Comparison of ENCODE assay signal across 14 mouse cellular contexts in the genomic region with DNA sequence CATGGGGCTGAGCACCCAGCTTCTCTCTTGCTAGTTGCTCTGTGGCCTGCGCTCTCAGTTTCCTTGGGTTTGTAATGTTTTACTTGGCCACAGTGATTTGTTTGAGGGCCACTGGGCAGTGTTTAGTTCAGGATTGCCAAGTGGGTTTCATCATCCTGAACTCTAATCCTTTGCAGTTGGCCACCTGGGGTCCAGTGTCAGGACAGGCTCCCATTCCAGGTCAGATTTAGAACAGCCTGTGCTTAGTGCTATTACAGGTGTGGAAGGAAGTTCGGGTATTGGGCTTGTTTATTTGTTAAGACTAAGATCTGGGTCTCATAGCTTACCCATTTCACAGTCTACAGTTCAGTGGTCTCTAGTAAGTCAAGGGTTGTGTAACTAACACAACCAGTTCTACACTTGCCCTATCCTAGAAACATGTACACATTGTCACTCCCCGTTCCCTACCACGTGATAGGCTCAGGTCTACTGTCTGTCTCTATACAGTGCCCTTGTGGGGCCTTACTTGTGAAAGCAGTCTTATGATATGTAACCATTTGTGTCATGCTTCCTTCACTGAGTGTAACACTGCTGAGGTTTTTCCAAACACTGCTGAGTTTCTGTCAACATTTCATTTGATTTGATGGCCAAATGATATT.
DNase-seq lines count a peak whose midpoint lies in the region; ATAC-seq lines count a peak whose summit lies in the region.
"Had no signal": no experiment of that assay in that cellular context is flagged by ENCODE, and none has a peak within 500 bp of the region (broad histone marks: within the 10 kb centered on the region; RNA-seq: fewer than 3 reads in every experiment).

No protein-coding gene starts in this region.

- 96% methylated on average over 4 of the region's 4 CpGs for WGBS in kidney, embryonic 16.5 days
- 61% methylated on average over 4 of the region's 4 CpGs for WGBS in liver, embryonic 16.5 days (ENCODE audit: insufficient replicate concordance)

- H3K4me2 ChIP-seq in kidney, embryonic 16.5 days (replicated peaks; ENCODE audit: low read depth, low read length) = no peak overlapping the region
- H3K4me2 ChIP-seq in liver, embryonic 16.5 days (ENCODE audit: low read depth, low read length) = no peak overlapping the region

- no peak overlapping the region for H3K4me3 ChIP-seq in kidney, embryonic 16.5 days (ENCODE audit: low read length)
- no peak overlapping the region for H3K4me3 ChIP-seq in liver, embryonic 16.5 days (ENCODE audit: low read depth, low read length)
- H3K4me3 ChIP-seq: erythroblast, embryonic 14.5 days had no signal

- H3K36me3 ChIP-seq in kidney, embryonic 16.5 days (ENCODE audit: insufficient read depth, low read length) = no peaks in the 10 kb centered on the region
- H3K36me3 ChIP-seq in liver, embryonic 16.5 days (ENCODE audit: control insufficient read depth, insufficient read depth) = no peaks in the 10 kb centered on the region

- DNase-seq in adrenal gland, postnatal 10 days = peak; percentile 40
- DNase-seq in adrenal gland, adult 18-20 months (ENCODE audit: low spot score in 2 of 2) = no peak
- peak; percentile 80 for DNase-seq in kidney, adult 9 months
- peak; percentile 77 for DNase-seq in skeletal muscle tissue, adult 2 months (ENCODE audit: low read depth, low spot score)
- no peak for DNase-seq in ovary, postnatal 36 days (ENCODE audit: low spot score)
- no peak for DNase-seq in heart, postnatal 10 days
- DNase-seq: cerebellum, adult 9-10 months; embryo, embryonic 11 days; forebrain, postnatal 0 days; thymus, postnatal 25 days had no signal

- no peaks in the 10 kb centered on the region for H3K4me1 ChIP-seq in kidney, embryonic 16.5 days (ENCODE audit: insufficient read depth, low read length)
- peaks cover 14% of the 10 kb centered on the region for H3K4me1 ChIP-seq in liver, embryonic 16.5 days (ENCODE audit: control insufficient read depth, low read depth, low read length)

- intact Hi-C loops in heart, postnatal 10 days (cut with DNase I) = no loop called here

- no peak overlapping the region for H3K27ac ChIP-seq in kidney, embryonic 16.5 days (ENCODE audit: low read length)
- peak overlapping the region; percentile 60 for H3K27ac ChIP-seq in liver, embryonic 16.5 days (ENCODE audit: low read length)

- H3K27me3 ChIP-seq in kidney, embryonic 16.5 days (ENCODE audit: insufficient read depth, low read length) = no peaks in the 10 kb centered on the region
- no peaks in the 10 kb centered on the region for H3K27me3 ChIP-seq in liver, embryonic 16.5 days (ENCODE audit: control insufficient read depth, insufficient read depth, low read depth, low read length)

- H3K9ac ChIP-seq in kidney, embryonic 16.5 days (replicated peaks; ENCODE audit: low read length) = no peak overlapping the region
- H3K9ac ChIP-seq in liver, embryonic 16.5 days (ENCODE audit: low read depth, low read length) = no peak overlapping the region
- H3K9ac ChIP-seq: forebrain, postnatal 0 days had no signal

- no peaks in the 10 kb centered on the region for H3K9me3 ChIP-seq in kidney, embryonic 16.5 days (ENCODE audit: low read length)
- H3K9me3 ChIP-seq in liver, embryonic 16.5 days (replicated peaks; ENCODE audit: control insufficient read depth, low read length) = no peaks in the 10 kb centered on the region

- ATAC-seq in kidney, embryonic 16.5 days (ENCODE audit: low FRiP score, low TSS enrichment) = no peak
- peak; percentile 85 for ATAC-seq in liver, embryonic 16.5 days (ENCODE audit: low read depth)
- ATAC-seq: forebrain, postnatal 0 days; hindbrain, embryonic 16.5 days had no signal

Comparison
In these comparisons a context has a peak if more than half of its experiments do, and no peak if none do; other contexts are left out.
1. DNase-seq: peak in adrenal gland, postnatal 10 days (single experiment), kidney, adult 9 months (single experiment) and skeletal muscle tissue, adult 2 months (single experiment); none in adrenal gland, adult 18-20 months (0 of 2), ovary, postnatal 36 days (single experiment) and heart, postnatal 10 days (0 of 2).